In genomic region chr13:98951951-98952350, GRCm38 (mm10) we compare ENCODE assay signal across 23 mouse cellular contexts. TPM values are rescaled to one million over a fixed set of nuclear protein-coding genes. Genes with fewer than 3 reads are reported as not detected.
A peak's percentile ranks its signal among the peaks of the same experiment; 100 is the strongest.
DNase-seq lines count a peak whose midpoint lies in the region; ATAC-seq and TF ChIP-seq lines count a peak whose summit lies in the region.
"Had no signal": no experiment of that assay in that cellular context is flagged by ENCODE, and none has a peak within 500 bp of the region (broad histone marks: within the 10 kb centered on the region; RNA-seq: fewer than 3 reads in every experiment).

No protein-coding gene starts in this region.

- 34% methylated on average over 7 of the region's 7 CpGs for WGBS in kidney, embryonic 14.5 days
- WGBS in kidney, postnatal 0 days: 33% methylated on average over 7 of the region's 7 CpGs
- 21% methylated on average over 7 of the region's 7 CpGs for WGBS in kidney, embryonic 16.5 days

- H3K9ac ChIP-seq in kidney, embryonic 14.5 days (ENCODE audit: low read depth, low read length): no peak overlapping the region
- no peak overlapping the region for H3K9ac ChIP-seq in kidney, postnatal 0 days (ENCODE audit: low read depth, low read length)
- no peak overlapping the region for H3K9ac ChIP-seq in kidney, embryonic 16.5 days (replicated peaks; ENCODE audit: low read length)
- H3K9ac ChIP-seq: embryonic facial prominence, embryonic 13.5 days; embryonic facial prominence, embryonic 15.5 days; forebrain, embryonic 12.5 days had no signal

- no peaks in the 10 kb centered on the region for H3K4me1 ChIP-seq in kidney, embryonic 14.5 days (ENCODE audit: control insufficient read depth, insufficient read depth, low read length)
- no peaks in the 10 kb centered on the region for H3K4me1 ChIP-seq in kidney, postnatal 0 days (replicated peaks; ENCODE audit: insufficient read depth, low read length)
- H3K4me1 ChIP-seq in kidney, embryonic 16.5 days (ENCODE audit: insufficient read depth, low read length): peaks cover 5% of the 10 kb centered on the region; the same call in 1 of the 2 replicates
- H3K4me1 ChIP-seq: embryonic facial prominence, embryonic 13.5 days; embryonic facial prominence, embryonic 15.5 days had no signal

- H3K4me2 ChIP-seq in kidney, embryonic 14.5 days (replicated peaks; ENCODE audit: low read depth, low read length): no peak overlapping the region
- no peak overlapping the region for H3K4me2 ChIP-seq in kidney, postnatal 0 days (ENCODE audit: low read length)
- H3K4me2 ChIP-seq in kidney, embryonic 16.5 days (replicated peaks; ENCODE audit: low read depth, low read length): no peak overlapping the region
- H3K4me2 ChIP-seq: embryonic facial prominence, embryonic 13.5 days; embryonic facial prominence, embryonic 15.5 days; forebrain, embryonic 12.5 days had no signal

- H3K36me3 ChIP-seq in kidney, embryonic 14.5 days (ENCODE audit: control insufficient read depth, insufficient read depth, low read length): no peaks in the 10 kb centered on the region
- no peaks in the 10 kb centered on the region for H3K36me3 ChIP-seq in kidney, postnatal 0 days (ENCODE audit: insufficient read depth, low read length)
- H3K36me3 ChIP-seq in kidney, embryonic 16.5 days (ENCODE audit: insufficient read depth, low read length): no peaks in the 10 kb centered on the region
- H3K36me3 ChIP-seq: embryonic facial prominence, embryonic 13.5 days; embryonic facial prominence, embryonic 15.5 days; forebrain, embryonic 10.5 days; forebrain, embryonic 12.5 days had no signal

- no peak for DNase-seq in kidney, postnatal 10 days
- peak; percentile 38 for DNase-seq in kidney, postnatal 0 days (ENCODE audit: low spot score)
- no peak for DNase-seq in cerebellum, adult 8-10 months
- DNase-seq: adrenal gland, adult 8-10 months; adrenal gland, postnatal 14 days; adrenal gland, postnatal 36 days; cerebellum, adult 11-12 months; cerebellum, adult 2 months; cerebellum, adult 9-11 months; cerebellum, postnatal 14 days; cerebellum, postnatal 36 days; embryo, embryonic 11 days had no signal

- no peak overlapping the region for H3K4me3 ChIP-seq in kidney, embryonic 14.5 days (ENCODE audit: low read length)
- no peak overlapping the region for H3K4me3 ChIP-seq in kidney, postnatal 0 days (replicated peaks; ENCODE audit: low read depth, low read length)
- H3K4me3 ChIP-seq in kidney, embryonic 16.5 days (ENCODE audit: low read length): no peak overlapping the region
- H3K4me3 ChIP-seq: embryonic facial prominence, embryonic 13.5 days; embryonic facial prominence, embryonic 15.5 days; erythroblast, embryonic 14.5 days; forebrain, embryonic 10.5 days; forebrain, embryonic 12.5 days had no signal

- no peaks in the 10 kb centered on the region for H3K9me3 ChIP-seq in kidney, embryonic 14.5 days (ENCODE audit: control insufficient read depth, low read length)
- no peaks in the 10 kb centered on the region for H3K9me3 ChIP-seq in kidney, postnatal 0 days (replicated peaks; ENCODE audit: low read length)
- H3K9me3 ChIP-seq in kidney, embryonic 16.5 days (ENCODE audit: low read length): no peaks in the 10 kb centered on the region
- H3K9me3 ChIP-seq: embryonic facial prominence, embryonic 13.5 days; embryonic facial prominence, embryonic 15.5 days; forebrain, embryonic 10.5 days; forebrain, embryonic 12.5 days had no signal

- ATAC-seq in kidney, embryonic 14.5 days (ENCODE audit: low FRiP score, low TSS enrichment): 0 out of 2 replicates have a peak, but pooled peaks have one; percentile 49
- ATAC-seq in kidney, postnatal 0 days (replicated peaks; ENCODE audit: low FRiP score, low read depth): no peak
- ATAC-seq in kidney, embryonic 16.5 days (ENCODE audit: low FRiP score, low TSS enrichment): no peak
- ATAC-seq: forebrain, embryonic 14.5 days; forebrain, embryonic 16.5 days had no signal

- TF ChIP-seq CTCF in kidney, postnatal 0 days (IDR thresholded peaks at IDR 0.05; ENCODE audit: low read depth): no peak

- H3K27ac ChIP-seq in kidney, embryonic 14.5 days (ENCODE audit: low read depth, low read length): no peak overlapping the region
- no peak overlapping the region for H3K27ac ChIP-seq in kidney, postnatal 0 days
- no peak overlapping the region for H3K27ac ChIP-seq in kidney, embryonic 16.5 days (ENCODE audit: low read length)
- H3K27ac ChIP-seq: embryonic facial prominence, embryonic 13.5 days; embryonic facial prominence, embryonic 15.5 days; forebrain, embryonic 10.5 days; forebrain, embryonic 12.5 days had no signal

- no peaks in the 10 kb centered on the region for H3K27me3 ChIP-seq in kidney, embryonic 14.5 days (ENCODE audit: control insufficient read depth, insufficient read depth, low read length)
- no peaks in the 10 kb centered on the region for H3K27me3 ChIP-seq in kidney, postnatal 0 days (ENCODE audit: insufficient read depth, low read length)
- H3K27me3 ChIP-seq in kidney, embryonic 16.5 days (ENCODE audit: insufficient read depth, low read length): no peaks in the 10 kb centered on the region
- H3K27me3 ChIP-seq: embryonic facial prominence, embryonic 13.5 days; embryonic facial prominence, embryonic 15.5 days; forebrain, embryonic 12.5 days had no signal

RNA-seq across cellular contexts. Expression of gene Tnpo1, which starts 25.8 kb away (rescaled TPM):
- 68.3 and 76.8 TPM in 2 replicates for polyA plus RNA-seq in kidney, embryonic 14.5 days (2014; fragmentation: Nextera tagmentation; extraction: Ambion mirVana)
- polyA plus RNA-seq in kidney, postnatal 0 days (2015; fragmentation: Nextera tagmentation; extraction: Ambion mirVana): 37.8 and 39.0 TPM in 2 replicates
- polyA plus RNA-seq in kidney, embryonic 16.5 days (2015; fragmentation: Nextera tagmentation; extraction: Ambion mirVana): 65.4 and 67.7 TPM in 2 replicates

RNA-seq across cellular contexts. Expression of gene 1700024P04Rik, which starts 32.4 kb away (rescaled TPM):
- not detected in 2 replicates for polyA plus RNA-seq in kidney, embryonic 14.5 days (2014; fragmentation: Nextera tagmentation; extraction: Ambion mirVana)
- not detected in 2 replicates for polyA plus RNA-seq in kidney, postnatal 0 days (2015; fragmentation: Nextera tagmentation; extraction: Ambion mirVana)
- not detected in 2 replicates for polyA plus RNA-seq in kidney, embryonic 16.5 days (2015; fragmentation: Nextera tagmentation; extraction: Ambion mirVana)
- polyA plus RNA-seq: C2C12; cerebellum, adult 2 months; embryonic facial prominence, embryonic 11.5 days; embryonic facial prominence, embryonic 13.5 days; embryonic facial prominence, embryonic 15.5 days; erythroblast, embryonic 14.5 days; forebrain, embryonic 10.5 days; forebrain, embryonic 12.5 days; forebrain, embryonic 14.5 days; forebrain, embryonic 16.5 days had no signal
